Mouse (Mus musculus): ENCODE results near the gene Idnk.

Gene Idnk

DNA sequence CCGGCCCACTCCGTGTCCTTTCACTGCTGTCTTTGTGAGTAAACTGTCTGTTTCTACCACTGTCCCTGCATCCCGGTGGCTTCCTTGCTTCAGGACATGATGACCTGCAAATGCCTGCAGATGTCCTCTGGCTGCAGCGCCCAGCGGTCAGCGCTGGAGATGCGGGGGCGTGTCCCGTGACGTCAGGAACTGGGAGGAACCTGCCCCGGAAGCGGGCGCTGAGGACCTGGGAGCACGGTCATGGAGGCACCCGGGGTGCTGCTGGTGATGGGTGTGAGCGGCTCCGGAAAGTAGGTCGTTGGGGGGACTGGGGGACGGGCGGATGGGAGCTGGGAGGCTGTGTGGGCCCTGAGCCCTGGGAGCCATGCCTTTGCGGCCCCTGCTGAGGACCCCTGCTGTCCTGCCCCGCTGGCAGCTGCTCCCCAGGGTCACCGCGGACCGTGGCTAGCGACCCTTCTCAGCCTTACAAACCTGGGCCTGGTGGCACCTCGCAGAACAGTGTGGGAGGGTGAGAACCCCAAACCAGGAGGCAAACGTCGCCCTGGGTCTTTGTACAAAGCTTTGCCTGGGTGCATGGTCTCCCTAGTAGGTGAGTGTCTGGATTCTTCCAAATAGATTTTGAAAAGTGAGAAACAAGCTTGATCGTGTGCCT is at the start of gene Idnk:
Gene Idnk, plus strand, starts transcription at position 203 of the 652 bp plus-strand sequence.
- DNase-seq (ENCODE audit: low read depth, low spot score) = peak; percentile 39

GRCm38 (mm10) chr13:58111306-58111705 is 46.1 kb upstream of the Idnk start:
- DNase-seq (ENCODE audit: low read depth, low spot score) = no peak

DNA sequence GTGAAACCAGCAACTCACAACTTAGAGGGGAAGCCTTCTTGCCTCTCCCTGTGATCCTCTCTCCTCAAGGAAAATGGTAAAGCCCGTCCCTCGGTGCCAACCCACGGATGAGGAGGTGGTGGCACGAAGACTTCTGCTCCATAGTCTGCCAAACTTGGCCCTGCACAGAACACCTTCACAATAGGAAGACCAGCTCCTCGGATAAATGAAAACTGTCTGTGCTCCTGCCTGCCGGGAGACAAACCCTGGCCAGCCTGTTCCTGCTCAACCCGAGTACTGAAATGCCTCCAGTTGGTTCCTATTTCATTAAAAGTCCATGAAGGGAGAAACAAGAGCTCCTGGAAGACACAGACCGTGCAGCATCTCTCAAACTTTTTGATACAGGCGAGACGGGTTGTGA is 45.3 kb upstream of the Idnk start:
- DNase-seq (ENCODE audit: low read depth, low spot score) = no peak

DNA sequence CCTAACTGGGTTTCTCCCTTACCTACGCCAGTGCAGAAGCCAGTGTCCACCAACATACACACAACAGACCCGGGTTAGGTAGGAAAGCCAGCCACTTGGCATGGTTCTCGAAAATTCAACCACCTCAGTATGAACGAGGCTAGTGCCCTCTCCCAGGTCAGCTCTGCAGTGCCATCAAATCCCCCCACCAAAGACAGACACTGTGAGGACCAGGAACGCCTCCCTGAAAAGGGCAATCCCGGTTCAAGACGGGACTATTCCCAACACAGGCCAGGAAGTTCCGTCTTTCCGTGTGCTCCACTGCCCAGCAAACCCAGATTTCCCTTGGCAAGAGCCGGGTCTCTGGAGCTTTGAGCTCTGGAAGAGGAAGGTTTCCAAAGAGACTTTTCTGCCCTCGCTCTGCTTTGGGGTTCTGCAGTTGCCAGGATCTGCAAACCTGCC is 44.8 kb upstream of the Idnk start:
- DNase-seq (ENCODE audit: low read depth, low spot score) = no peak

GRCm38 (mm10) chr13:58113061-58113900 is 44.2 kb upstream of the Idnk start, which contains the start of gene Klhl3:
Gene Klhl3, minus strand, starts transcription at chr13:58113592.
- no peak for DNase-seq (ENCODE audit: low read depth, low spot score)

DNA sequence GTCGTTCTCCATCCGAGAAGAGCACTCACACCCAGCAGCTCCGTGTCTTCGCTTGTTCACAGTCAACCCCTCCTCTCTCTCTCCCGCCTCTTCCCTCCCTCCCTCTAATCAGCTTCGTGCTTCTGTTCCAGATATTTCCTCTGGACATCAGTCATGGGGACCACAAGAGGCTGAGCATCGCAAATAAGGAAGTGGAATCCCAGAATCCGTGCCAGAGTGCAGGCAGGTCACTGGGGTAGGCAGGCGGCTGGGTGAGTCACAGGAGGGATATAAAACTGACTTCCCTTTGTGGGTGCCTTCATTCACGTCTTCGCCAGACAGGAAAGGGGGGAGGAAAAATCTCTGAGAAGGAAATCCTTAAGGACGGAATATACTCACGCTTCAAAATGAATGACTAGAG is 42.2 kb upstream of the Idnk start:
- no peak for DNase-seq (ENCODE audit: low read depth, low spot score)

DNA sequence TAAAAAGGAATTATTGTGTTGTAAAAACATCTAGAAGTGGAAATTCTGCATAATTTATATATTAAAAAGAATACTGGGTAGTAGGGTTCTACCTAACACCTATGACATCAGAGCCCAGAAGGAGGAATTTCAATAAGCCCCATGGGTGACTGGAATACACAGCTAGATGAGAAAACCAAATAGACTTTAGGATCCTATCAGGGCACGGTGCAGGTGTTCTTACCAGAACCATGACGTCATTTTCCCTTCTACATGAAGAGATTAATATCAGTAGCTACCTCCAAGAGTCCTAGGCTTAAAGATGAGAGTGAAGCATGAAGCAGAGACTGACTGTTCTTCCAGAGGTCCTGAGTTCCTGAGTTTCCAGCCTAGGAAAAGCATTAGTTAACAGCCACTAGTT is 40.6 kb upstream of the Idnk start:
- DNase-seq (ENCODE audit: low read depth, low spot score) = no peak

GRCm38 (mm10) chr13:58117318-58118017 is 40.0 kb upstream of the Idnk start:
- no peak for DNase-seq (ENCODE audit: low read depth, low spot score)

GRCm38 (mm10) chr13:58122786-58123297 is 34.6 kb upstream of the Idnk start:
- no peak for DNase-seq (ENCODE audit: low read depth, low spot score)

DNA sequence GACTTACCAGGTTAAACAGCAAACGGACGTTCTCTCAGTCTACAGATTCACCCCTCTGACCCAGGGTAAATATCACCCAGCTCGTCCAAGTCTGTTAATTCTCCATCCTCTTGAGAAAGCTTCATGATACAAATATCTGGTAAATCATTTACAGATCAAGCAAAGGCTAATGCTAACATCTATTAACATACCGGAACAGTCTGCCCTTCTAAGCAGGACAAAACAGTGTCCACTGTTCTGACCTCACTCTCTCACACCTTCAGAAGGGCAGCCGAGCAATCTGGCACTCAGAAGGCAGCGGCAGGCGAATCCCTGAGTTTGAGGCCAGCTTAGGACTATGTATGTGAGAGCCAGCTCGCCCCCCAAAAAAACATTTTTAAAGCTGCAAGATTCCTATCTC is 34.1 kb upstream of the Idnk start:
- no peak for DNase-seq (ENCODE audit: low read depth, low spot score)

DNA sequence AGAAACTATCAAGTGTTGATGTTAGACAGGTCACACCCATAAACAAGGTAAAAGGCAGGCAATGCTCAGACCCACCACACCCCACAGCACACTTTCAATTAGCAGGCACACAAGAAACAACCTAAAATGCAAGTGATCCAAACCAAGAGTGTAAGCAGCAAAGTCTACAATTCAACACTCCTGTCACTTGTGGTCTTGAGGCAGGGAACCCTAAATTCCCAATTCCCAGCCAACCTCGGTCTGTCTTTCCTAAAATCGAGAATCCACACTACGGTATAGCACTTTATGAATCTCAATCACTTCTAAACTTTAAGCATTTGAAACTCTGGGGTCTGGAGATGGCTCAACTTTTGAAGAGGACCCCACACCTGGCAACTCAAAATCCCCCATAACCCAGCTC is 33.2 kb upstream of the Idnk start:
- DNase-seq (ENCODE audit: low read depth, low spot score) = no peak

GRCm38 (mm10) chr13:58124989-58125388 is 32.5 kb upstream of the Idnk start:
- DNase-seq (ENCODE audit: low read depth, low spot score) = no peak

GRCm38 (mm10) chr13:58126126-58126525 is 31.3 kb upstream of the Idnk start:
- no peak for DNase-seq (ENCODE audit: low read depth, low spot score)

DNA sequence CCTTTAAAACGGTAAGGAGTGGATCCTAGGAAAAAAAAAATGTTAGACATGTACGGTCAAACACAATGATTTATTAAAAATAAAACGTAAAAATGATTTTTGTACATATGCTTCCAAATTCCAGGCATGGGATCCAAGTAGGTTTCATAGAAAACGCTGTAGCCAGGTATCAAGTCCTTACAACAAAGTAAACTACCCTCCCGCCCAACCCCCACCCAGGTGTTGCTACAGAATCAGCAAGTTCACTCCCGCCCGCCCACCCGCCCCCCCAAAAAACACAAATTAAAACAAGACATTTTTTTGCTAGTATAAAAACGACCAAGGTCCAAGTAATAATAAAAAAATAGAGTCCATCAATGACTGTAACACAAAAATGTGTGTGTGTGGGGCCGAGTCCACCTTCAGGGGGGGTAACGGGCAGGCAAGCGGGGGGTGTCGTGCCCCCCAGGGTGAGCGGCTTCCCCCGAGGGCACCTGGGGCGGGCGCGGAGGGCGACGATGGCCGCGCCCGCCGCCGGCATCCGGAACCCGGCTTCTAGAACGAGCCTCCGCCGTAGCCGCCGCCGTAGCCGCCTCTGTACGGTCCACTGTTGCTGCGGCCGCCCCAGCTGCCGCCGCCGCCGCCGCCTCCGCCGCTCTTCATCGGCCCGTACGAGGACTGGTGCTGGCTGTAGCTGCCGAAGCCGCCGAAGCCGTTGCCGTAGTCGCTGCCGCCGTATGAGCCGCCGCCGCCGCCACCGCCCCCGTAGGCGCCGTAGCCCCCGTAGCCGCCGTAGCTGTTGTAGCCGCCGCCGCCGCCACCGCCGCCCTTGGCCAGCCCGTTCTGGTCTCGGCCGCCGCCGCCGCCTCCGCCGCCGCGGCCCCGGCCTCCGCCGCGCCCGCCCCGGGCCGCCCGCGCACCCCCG is 30.3 kb upstream of the Idnk start:
- DNase-seq (ENCODE audit: low read depth, low spot score) = no peak

DNA sequence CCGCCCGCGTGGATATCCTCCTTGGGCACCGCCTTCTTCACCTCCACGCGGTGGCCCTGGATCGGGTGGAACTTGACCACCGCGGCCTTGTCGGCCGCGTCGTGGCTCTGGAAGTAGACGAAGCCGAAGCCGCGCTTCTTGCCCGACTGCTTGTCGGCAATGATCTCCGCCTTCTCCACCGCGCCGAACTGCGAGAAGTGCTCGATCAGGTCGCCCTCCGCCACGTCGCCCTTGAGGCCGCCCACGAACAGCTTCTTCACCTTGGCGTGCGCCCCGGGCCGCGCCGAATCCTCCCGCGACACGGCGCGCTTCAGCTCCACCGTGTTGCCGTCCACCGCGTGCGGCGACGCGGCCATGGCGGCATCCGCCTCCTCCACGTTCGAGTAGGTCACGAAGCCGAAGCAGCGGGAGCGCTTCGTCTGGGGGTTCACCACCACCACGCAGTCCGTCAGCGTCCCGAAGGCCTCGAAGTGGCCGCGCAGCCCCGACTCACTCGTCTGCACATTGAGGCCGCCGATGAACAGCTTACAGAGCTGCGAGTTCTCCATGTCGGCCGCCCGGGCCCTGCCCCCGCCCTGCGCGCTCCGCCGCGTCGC is 29.6 kb upstream of the Idnk start:
- DNase-seq (ENCODE audit: low read depth, low spot score) = no peak

DNA sequence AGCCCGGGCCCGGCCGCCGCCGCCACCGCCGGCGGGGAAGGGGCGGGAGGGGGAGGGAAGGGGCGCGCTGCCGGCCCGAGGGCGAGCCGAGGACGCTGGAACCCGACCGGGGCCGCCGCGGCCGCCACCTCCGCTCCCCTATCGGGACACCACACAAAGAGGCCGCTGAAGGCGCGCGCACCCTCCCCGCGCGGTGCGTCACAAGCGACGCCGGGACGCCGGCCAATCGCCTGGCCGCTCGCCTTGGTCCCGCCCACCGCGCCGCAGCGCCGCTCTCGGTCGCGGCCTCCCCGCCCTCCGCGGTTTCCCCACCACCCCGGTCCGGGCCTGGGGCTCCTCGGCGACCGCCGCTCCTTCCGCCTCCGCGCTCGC is 29.1 kb upstream of the Idnk start, which contains the start of gene Hnrnpa0:
Gene Hnrnpa0, minus strand, starts transcription at position 161 of the 372 bp plus-strand sequence.
- no peak for DNase-seq (ENCODE audit: low read depth, low spot score)

- no peak for DNase-seq (ENCODE audit: low read depth, low spot score)
Observed at GRCm38 (mm10) chr13:58128768-58129671, 28.4 kb upstream of the Idnk start.

DNA sequence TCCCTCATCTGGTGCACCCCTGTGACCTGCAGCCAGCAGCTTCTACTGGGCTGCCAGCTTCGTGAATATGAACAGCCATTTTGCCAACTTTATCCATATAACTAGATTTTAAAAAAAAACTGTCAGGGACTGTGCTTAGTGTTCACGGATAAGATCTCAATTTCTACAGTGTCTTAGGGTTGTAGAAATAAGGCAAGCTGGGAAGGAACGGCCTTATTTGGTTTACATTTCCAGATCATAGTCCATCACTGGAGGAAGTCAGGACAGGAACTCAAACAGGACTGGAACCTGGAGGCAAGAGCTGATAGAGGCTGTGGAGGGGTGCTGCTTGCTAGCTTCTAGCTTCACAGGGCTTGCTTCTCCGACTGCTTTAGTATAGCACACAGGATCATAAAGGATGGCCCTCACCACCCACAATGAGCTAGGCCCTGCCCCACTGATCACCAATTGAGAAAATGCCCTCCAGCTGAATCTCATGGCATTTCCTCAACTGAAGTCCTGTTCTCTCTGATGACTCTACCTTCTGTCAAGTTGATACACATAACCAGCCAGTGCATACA is 27.7 kb upstream of the Idnk start:
- no peak for DNase-seq (ENCODE audit: low read depth, low spot score)

GRCm38 (mm10) chr13:58131692-58132091 is 25.8 kb upstream of the Idnk start:
- DNase-seq (ENCODE audit: low read depth, low spot score) = no peak

All from WW6 (cell line).